Mouse (Mus musculus): ENCODE data around the gene Tshz2. TPM values are rescaled to one million over a fixed set of nuclear protein-coding genes. Genes with fewer than 3 reads are reported as not detected.

The Tshz2 gene
- total RNA-seq, 2 experiments from 2014 or later: 22.4 to 24.8 TPM

DNA sequence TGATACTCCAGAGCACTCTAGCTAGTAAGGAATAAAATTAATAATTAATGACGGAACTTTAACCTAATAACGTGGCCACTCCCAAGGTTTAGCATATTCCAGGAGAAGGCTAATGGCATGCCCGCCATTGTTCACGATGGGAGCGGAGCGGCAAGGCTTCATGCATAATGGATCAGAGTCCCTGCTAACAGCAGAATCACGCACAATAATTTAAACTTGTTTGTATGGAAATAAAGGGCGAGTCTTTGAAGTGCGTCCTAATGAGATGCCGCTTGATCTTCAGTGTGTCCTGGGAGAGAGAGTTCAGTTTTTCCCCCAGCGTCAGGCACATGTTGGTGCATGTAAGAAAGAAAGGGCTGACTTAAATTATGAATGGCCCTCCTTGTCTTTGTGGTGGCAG is 376.9 kb downstream of the Tshz2 start:
- DNase-seq: no peak

DNA sequence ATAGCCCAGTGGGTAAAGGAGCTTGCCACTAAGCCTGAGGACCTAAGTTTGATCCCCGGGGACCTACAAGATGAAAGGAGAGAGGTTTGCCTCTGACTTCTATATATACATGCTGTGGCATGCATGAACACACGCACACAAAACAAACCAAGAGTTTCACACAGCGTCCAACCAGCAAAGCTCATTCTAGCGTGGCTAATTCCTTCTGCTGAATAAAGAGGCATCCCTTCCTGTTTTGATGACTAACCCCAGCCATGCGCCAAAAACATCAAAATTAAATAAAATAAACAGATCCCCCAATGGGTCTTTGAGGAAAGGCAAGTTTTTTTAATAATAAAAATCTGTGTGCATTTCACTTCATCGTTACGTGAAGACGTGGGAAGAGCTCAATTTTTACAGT is 379.0 kb downstream of the Tshz2 start:
- DNase-seq: no peak

DNA sequence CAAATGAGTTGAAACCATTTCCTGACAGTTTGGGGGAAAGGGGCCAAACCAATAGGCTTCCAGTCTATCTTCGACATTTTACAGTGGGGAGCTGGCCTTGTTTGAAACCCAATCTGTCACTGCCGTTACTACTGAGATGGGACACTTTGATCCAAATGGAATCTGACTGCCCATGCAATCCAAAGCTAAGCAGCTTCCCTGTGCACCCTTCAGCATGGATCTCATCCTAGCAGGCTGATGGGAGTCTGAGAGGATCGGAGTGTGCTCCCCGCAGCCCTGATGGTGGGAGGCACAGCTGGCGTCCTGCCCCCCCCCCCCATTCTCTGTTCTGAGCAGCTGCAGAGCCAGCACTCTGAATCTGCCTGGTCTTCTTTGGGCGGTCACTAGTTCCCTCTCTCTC is 384.5 kb downstream of the Tshz2 start:
- no peak for DNase-seq

DNA sequence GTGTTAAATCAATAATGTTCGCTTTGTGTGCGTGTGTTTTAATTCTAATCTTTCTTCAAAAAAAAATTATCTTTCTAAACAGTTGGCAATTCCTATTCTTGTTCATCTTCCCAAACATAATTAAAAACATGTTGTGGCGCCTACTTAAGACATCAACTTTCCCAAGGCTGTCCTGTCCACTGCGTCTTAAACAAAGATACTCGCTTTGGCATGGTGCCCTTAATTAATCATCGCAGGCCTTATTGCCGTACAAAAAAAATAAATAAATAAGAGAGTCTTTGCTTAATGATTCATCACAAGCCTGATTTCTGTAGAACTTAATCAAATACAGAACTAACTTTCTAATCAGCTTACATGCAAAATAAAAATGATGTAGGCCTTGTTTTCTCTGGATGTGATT is 385.1 kb downstream of the Tshz2 start:
- DNase-seq: no peak

DNA sequence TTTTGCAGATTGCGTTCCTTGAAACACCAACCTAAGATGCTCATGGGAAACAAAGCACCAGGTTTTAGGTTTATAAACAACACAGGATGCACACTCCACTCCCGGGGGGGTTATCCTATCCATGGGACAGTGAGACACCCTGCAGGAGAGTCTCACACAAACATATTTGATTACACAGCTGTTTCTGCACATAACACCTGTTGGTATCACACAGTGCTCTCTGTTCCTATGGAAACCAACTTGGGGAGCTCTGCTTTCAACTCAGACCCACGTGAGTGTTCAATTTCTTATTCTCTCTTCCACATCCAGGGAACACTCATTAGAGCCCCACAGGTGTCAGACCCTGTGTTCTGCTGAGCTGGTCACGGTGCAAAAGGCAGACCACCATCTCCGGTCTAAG is 390.1 kb downstream of the Tshz2 start:
- no peak for DNase-seq

DNA sequence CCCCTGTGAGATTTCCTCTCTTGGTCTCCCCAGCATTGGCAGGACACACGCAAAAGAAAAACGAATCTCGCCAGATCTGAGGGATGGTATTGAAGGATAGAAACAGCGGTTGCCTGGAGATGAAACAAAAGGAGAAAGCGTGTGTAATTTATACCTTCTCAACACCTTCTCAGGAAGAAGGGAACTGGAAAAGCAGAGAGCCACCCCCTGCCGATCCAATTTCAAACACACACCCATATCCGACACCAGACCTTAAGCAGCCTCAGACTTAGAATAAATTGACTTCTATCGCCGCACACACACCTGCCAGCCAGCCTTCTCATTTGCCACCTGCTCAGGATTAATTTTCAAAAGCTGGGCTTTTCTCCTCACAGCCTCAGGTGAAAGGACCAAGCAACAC is 390.9 kb downstream of the Tshz2 start:
- no peak for DNase-seq

DNA sequence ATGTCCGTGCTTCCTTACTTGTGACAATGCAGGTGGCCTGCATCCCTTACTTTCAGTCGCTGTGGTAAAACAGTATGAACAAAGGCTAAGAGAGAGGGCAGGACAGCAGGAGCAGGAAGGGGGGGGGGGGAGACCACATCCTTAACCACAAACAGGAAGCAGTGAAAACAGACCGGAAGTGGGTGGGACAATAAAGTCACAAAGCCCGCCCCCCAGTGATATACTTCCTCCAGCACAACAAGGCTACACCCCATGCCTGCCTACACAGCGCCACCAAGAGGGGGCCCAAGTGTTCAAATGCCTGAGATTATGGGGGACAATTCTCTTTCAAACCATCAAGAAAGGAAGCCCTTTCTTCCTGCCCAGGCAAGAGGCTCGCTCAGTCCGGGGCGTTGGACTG is 392.1 kb downstream of the Tshz2 start:
- DNase-seq: no peak

DNA sequence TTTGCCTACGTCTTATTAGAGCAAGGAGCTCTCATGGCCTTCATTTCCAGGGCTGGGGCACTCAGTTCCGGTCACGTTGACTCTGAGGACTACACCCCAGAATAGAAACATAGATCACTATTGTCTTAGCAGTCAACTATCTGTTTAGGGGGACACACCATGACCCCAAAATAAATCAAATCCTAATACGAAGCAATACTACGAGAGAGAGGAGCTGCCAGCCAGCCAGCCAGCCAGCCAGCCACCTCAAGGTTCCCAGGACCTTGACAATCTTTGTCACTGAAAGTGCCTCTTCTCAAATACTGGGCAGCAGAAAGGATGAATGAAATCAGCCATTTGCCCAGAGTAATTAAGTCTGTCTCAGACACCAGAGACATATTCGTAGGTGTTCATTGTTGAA is 393.1 kb downstream of the Tshz2 start:
- DNase-seq: no peak

DNA sequence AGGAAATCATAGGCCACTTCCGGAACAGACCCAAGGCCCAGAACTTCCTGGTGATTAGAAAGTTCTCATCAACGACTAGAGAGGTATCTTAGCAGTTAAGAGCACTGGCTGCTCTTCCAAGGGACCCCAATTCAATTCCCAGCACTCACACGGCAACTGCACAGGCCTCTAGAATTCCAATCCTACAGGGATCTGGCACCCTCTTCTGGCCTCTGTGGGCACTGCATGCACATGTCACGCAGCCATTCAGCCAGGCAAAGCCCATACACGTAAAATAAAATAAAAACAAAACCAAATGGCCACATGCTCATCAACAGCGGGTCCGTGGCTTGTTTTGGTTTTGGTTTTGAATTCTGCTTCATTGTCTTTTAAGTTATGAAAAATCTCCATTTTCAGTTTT is 395.0 kb downstream of the Tshz2 start:
- no peak for DNase-seq

DNA sequence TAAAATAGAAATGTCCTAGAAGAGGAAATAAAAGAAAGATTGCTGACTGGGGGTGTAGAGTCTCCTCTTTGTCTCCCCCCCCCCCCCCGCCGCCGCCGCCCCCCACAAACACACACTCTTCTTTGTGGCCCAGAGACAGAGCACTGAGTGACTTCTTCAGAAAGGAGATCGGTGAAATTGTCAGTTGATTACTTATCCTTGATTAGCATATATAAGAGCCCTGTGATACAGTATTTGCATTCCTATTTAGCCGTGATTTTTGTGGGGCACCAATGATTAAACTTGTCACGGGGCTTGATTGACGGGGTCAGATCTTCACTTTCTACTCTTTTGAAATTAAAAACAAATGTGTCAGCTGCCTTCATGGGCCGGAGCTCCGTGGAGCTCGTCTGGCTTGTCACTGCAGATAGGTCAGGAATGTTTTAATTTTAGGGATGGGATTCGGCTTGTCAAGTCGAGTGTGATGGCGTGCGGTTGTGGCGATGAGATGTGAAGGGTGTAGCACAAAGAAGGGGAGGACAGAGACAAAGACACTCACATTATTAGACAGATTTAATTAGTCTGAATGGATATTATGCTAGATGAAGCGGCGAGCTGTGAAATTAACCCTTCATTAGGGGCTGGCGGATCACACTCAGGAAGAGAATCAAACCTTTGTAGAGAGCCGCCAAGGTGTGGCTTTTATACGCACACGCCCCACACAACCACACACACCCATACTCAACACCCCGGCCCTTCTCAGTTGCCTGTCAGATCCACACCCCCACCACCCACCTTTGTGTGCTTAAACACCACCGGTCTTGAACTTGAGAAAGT is 395.9 kb downstream of the Tshz2 start:
- DNase-seq: no peak

DNA sequence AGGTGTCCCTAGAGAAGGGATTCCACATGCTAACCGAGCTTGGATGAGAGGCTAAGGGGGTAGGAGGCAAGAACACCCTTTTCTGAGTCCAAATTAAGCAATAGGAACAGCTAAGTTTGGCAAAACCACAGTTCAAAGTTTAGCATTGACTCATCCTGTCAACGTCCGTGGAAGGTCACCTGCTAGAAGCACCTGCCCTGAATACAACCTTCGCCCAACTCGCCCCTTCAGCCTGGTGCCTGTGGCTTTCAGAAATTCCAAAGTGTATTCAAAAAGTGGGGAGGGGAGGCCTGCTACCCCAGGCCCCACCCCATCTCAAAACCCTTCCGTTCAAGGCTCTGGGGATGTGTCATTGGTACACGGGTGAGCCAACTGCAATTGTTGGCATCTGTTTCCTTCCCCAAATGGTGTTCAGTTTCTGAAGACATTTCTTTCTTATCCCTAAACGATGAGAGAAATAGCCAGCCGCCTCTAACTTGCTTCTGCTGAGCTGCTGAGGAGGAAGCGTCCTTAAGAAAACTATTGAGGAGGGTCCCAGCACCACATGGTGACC is 396.6 kb downstream of the Tshz2 start:
- DNase-seq: no peak

DNA sequence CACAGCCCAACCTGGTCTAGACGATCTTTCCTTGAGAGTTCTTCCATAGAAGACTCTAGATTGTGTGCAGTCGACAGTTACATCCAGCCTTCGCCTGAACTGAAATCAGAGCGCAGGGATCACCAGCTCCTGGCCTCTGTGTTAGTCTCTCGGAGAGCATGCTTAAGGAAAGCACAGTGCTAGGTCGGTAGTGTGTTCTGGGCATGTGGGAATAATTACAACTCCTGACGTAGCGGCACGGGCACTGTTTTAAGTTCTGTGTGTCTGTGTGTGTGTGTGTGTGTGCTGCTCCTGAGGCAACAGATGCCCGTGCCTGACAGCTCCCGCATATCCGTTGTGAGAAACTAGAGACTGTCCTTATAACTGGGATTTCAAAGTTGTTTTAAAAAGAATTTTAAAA is 398.4 kb downstream of the Tshz2 start:
- DNase-seq: no peak

DNA sequence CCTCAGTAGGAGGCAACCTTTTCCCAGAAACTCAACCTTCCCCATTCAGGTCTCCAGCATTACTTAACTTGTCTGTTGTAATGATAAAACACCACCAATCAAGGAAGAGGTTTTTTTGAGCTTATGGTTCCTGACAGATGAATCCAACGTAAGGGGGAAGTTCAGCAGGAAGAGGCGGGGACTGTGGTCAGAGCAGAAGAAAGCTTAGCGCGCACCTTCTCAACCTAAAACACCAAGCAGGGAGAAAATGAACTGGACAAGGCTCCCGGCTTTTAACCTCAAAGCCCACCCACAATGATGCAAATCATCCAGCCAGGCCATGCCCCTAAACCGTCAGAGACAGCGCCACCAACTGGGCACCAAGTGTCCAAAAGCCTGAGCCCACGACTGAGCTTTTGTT is 399.1 kb downstream of the Tshz2 start:
- no peak for DNase-seq

DNA sequence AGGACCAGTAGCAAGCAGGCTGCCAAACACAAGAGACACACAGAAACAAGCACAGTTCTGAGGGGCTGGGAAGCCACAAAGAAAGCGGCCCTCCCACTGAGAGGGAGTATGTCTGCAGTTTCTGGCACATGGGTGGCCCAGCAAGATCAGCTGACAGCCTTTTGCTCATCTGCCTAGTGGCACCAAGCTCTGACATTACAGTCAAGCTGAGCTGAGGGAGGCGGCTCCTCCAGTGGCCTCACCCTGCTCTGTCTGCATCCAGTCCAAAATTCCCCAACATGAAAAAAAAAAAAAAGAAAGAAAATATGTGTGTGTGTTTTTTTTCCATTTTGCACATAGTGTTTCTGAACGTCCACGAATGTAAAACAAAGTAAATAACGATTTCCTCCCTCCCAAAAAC is 400.4 kb downstream of the Tshz2 start:
- no peak for DNase-seq

DNA sequence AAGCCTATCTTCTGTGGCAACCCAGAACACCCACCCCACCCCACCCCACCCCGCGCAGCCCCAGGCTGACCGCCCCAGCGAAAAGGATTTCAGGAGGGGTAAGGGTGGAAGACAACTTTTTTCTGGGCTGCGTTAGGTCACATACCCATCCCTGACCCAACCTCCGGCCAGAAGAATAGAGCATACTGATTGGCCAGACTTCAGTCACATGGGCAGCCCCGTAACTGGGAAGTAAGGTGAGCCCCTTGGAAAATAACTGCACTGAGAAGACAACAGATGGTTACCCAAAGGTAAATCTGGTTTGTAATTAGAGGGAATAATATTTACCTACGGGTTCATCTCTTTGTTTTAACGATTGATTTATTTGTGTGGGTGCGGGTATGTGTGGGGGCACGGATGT is 402.0 kb downstream of the Tshz2 start:
- no peak for DNase-seq

DNA sequence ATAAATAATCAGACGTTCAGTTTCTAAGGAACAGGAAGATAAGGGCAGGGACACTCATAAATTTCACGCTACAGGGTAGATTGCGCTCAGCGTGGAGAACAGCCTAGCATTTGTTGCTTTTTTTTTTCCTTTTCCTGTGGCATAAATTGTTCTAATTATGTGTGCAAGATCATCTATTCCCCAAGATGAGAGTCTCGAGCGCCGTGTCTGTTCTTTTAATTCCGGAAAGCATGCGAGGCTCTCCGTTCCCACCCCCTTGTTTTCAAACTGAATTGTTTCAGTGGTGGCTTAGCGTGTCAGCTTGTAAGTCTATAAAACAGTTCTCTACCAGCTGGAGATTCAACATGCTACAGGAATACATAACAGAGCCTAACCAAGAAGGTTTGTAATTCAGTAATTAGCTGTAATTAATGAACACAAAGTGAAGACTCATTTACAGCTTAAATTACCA is 404.0 kb downstream of the Tshz2 start:
- no peak for DNase-seq

DNA sequence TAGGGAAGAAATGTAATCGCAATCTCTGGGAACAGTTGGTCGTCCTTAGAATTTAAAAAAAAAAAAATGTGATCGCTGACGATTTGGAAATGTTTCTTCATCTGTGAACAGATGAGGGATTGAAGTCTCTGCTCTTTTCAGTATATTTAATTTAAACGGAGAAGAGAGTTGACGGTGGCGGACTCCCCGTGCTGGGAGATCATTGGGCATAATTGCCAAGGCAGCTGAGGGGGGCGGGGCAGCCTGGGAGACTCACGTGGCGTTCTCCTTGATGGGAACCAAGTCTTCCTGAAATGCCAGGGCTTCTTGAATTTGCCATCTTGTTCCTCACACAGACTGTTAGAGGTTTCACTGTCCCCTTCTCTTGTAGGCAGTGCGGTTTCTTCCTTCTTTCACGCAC is 404.5 kb downstream of the Tshz2 start:
- DNase-seq: no peak

DNA sequence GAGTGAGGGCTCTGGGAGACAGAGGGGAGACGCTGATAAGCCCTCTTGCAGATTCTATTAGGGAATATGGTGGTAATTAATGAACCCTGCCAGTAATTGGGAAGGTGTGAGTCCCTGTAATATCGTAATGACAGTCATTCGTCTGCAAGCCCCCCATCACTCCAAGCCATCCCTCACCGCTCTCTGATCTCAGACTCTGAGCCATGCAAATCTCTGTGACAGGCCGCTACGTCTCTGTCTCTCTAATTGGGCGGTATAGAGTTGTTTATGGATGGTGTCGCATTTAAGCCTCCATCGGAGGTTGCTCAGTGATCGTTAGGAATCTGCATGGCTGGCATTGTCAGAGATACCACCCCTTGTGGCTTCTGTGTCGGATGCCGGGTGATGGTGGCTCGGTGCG is 407.0 kb downstream of the Tshz2 start:
- DNase-seq: no peak

DNA sequence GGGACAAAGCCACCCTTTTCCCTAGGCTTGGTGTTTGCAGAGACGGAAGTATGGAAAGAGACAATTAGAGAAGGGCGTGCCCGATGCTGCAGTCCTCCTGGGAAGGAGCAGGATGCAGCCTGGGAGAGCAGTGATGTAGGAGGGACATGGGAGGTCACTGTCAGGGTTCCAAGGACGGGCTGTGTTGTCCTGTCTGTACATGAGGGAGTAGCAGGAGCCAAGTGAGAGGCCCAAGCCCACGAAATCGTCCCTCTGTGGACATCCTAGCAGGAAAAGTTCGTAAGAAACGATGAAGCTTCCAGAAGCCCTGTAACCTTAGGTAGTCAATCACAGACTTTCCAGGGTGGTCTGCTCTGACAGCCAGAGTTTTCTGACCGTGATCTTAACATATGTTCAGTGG is 408.3 kb downstream of the Tshz2 start:
- DNase-seq: peak; percentile 53

DNA sequence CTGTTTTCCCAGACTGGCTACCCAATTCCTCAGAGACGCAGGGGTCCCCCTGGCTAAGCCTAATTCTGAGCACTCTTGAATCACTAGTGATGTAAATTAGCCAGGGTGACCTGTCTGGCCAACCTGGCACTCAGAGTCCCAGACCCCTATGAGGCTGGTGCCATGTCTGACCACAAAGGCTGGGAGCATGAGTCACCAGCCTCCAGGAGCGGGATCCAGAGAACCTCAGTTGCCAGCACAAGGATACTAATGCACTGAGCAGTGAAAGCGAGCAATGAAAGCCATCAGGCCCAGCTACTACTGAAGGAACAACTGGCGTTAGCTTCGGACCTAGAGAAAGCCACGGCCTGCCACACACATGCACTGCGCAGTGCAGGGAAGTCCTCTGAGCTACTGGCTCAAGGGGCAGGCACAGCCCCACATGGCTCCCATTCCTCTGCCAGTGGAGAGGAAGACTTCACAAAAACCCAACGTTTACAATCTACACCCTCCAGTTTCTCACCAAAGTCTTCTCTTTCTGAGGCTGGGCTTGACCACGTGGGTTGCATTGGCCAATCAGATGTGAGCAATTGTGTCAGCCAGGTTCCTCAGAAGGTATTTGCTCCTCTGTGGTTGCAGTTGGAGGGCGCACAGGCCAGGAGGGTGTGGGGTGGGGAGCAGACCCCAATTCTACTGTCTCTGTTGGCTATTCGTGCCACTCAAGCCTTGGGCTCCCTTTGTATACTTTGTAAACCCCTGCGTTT is 409.8 kb downstream of the Tshz2 start:
- no peak for DNase-seq

DNA sequence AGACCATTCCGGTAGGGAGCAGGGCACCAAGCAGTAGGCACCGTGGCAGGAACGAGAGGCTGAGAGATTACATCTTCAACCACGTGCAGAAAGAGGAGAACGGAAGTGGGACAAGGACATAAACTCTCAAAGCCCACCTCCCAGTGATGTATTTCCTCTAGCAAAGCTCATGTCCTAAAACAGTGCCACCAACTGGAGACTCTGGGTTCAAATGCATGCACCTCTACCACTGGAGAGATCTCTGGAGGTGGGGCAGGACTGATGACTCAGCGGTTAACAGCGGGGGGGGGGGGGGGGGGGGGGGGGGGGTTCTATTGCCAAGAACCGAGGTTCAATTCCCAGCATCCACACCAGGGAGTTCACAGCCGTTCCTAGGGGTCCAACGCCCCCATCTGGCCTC is 410.5 kb downstream of the Tshz2 start:
- DNase-seq: no peak

DNA sequence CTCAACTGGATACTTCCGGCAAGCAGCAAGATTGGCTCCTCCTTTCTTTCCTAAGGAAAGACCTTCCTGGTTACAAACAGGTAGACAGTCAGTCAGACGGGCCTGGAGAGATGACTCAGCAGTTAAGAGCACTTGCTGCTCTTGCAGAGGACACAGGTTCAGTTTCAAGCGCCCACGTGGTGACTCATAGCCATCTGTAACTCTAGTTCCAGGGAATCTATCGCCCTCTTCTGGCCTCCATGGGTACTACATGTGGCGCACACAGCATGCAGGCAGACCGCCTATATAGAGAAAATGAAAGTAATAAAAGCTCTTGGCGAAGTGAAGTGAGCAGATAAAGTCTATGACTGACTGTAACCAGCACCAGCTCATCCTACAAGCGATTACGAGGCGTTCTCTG is 413.1 kb downstream of the Tshz2 start:
- DNase-seq: no peak

DNA sequence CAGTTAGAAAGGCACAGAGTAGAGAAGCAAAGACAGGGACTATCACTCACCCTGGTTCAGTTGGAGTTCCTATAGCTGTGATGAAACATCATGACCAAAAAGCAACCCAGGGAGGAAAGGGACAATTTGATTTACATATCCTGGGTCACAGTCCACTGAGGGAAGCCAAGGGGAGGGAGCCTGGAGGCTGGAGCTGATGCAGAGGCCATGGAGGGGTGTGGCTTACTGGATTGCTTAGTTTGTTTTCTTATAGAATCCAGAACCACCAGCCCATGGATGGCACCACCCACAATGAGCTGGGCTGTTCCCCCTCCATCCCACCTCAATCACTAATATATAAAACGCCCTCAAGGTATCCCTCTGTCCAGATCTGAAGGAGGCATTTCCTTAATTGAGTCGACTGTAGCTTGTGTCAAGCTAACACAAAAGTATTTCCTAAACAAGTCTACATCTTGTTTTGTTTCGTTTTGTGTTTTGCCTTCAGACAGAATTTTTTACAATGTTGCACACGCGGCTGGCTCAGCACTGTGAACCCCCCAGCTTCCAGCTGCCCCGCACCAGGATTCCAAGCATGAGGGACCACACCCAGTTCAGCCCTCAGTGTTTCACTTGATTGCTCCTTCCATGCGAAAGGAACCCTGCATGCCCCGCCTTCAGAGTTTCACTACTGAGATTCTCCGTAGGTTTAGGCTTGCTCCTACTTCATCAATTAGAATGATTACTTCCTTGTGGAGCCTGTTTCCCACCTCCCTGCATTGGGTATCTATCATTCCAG is 413.7 kb downstream of the Tshz2 start:
- no peak for DNase-seq

Data from gastrocnemius, postnatal 10 days (tissue).